Mouse (Mus musculus) testis, adult 2 months (tissue): ENCODE data around the gene Icam1.

Experiments
- CTCF ChIP-seq: fragments of 200-500 bp; IDR thresholded peaks from 2 replicates; pipeline ENCODE4 v1.5.1; 2012; ENCODE audit warnings: low read depth, mild to moderate bottlenecking, inconsistent platforms, low read length, moderate library complexity; ENCODE audit not compliant: control insufficient read depth, insufficient read depth, insufficient replicate concordance
- POLR2A ChIP-seq: fragments of 200-500 bp; IDR thresholded peaks from 2 replicates; pipeline ENCODE4 v1.6.1; 2012; ENCODE audit warnings: low read depth, mild to moderate bottlenecking, inconsistent platforms, low read length, moderate library complexity; ENCODE audit not compliant: control insufficient read depth

GRCm38 (mm10) chr9:20975431-20976215 is 40.2 kb upstream of the Icam1 start:
- TF ChIP-seq POLR2A (no peak; the same call in 1 of the 2 replicates), CTCF (no peak)
